Mouse (Mus musculus): ENCODE measurements around the gene E2f3. TPM values are rescaled to one million over a fixed set of nuclear protein-coding genes. Genes with fewer than 3 reads are reported as not detected.

E2f3 gene
- polyA plus RNA-seq (2014; fragmentation: Nextera tagmentation; extraction: Ambion mirVana): 19.0 and 19.6 TPM in 2 replicates

DNA sequence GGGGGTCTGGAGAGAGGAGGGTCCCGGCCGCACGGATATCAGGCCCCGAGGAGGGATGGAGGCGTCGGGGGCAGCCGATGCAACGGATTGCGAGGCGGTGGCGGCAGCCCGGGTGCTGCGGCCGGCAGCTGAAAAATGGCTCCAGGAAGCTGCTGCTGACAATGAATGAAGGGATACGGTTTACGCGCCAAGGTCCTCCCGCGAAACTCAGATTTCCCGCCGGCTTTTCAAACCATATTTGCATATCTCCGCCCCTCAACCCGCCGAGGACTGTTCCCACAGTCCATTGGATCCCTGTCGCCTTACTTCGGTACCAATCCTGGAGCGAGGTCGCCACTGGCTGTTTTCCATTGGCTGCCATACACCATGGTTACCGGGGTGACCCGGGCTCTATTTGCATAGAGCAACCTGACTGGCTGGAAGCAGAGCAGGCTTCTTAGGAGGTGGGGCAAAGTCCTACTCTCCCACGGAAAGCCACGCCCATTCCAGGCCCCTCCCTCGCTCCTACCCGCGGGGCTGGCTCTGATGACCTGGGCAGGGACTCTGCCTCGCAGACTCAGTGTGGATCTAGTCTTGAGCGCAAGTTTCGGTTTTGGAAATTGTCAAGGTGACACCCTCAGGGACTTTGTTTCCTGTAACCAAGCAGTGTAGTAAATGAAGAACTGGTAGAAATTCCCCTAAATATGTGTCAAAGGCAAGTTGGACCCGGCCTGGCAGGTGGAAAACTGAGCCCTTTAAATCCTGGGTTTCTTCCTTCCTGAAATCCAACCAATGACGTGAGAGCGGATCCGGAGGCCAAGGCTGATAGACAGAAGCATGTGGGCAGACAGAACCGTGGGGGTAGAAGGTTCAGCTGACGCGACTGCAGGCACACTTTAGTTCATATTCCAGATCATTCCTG is at the start of gene E2f3:
TSS of gene E2f3 (minus strand) at position 209 of the 901 bp plus-strand sequence.
- peak; percentile 98 for ATAC-seq (replicated peaks; ENCODE audit: insufficient number of reproducible peaks, low FRiP score, low TSS enrichment, low read depth)
- H3K4me2 ChIP-seq (ENCODE audit: low read depth, low read length): peak within 1 kb of the TSS; percentile 53
- H3K9me3 ChIP-seq (replicated peaks; ENCODE audit: control insufficient read depth, low read length): no peaks in the 10 kb centered on the region
- under 1% methylated on average over 45 of the region's 45 CpGs for WGBS
- peak within 1 kb of the TSS; percentile 100 for H3K9ac ChIP-seq (replicated peaks; ENCODE audit: low read length)
- peak within 1 kb of the TSS; percentile 88 for H3K4me3 ChIP-seq (ENCODE audit: low read depth, low read length)
- H3K4me1 ChIP-seq (ENCODE audit: control insufficient read depth, insufficient read depth, low read length): no peaks in the 10 kb centered on the region
- H3K36me3 ChIP-seq (replicated peaks; ENCODE audit: control insufficient read depth, insufficient read depth, low read depth, low read length): no peaks in the 10 kb centered on the region
- peak; percentile 99 for DNase-seq (ENCODE audit: low spot score)
- no peaks in the 10 kb centered on the region for H3K27me3 ChIP-seq (ENCODE audit: control insufficient read depth, insufficient read depth, low read length)
- H3K27ac ChIP-seq (replicated peaks; ENCODE audit: low read depth, low read length): peak within 1 kb of the TSS; percentile 96

DNA sequence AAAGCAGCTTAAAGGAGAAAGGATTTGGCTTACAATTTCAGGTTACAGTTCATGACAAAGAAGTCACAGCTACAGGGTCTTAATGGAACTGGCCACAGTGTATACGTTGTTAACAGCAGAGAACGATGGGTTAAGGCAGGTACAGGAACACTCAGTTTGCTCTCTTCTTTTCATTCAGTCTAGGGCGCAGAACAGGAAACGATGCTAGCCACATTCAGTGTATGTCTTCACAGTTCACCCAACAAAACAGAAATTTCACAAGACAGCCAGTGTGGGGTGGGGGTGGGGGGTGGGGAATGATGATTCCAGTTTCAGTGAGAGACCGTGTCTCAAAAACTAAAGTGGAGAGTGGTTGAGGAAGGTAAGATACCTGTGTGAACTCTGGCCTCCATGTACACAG is 48.7 kb upstream of the E2f3 start:
- Histone ChIP-seq H3K36me3 (replicated peaks; ENCODE audit: control insufficient read depth, insufficient read depth, low read depth, low read length) (no peaks in the 10 kb centered on the region), H3K9ac (replicated peaks; ENCODE audit: low read length) (no peak overlapping the region), H3K4me3 (ENCODE audit: low read depth, low read length) (no peak overlapping the region), H3K4me1 (ENCODE audit: control insufficient read depth, insufficient read depth, low read length) (no peaks in the 10 kb centered on the region), H3K27ac (replicated peaks; ENCODE audit: low read depth, low read length) (no peak overlapping the region), H3K4me2 (ENCODE audit: low read depth, low read length) (no peak overlapping the region), H3K9me3 (replicated peaks; ENCODE audit: control insufficient read depth, low read length) (no peaks in the 10 kb centered on the region), H3K27me3 (ENCODE audit: control insufficient read depth, insufficient read depth, low read length) (no peaks in the 10 kb centered on the region)
- WGBS: 90% methylated on average over 5 of the region's 5 CpGs
- ATAC-seq (replicated peaks; ENCODE audit: insufficient number of reproducible peaks, low FRiP score, low TSS enrichment, low read depth) (no peak), DNase-seq (ENCODE audit: low spot score) (no peak)

DNA sequence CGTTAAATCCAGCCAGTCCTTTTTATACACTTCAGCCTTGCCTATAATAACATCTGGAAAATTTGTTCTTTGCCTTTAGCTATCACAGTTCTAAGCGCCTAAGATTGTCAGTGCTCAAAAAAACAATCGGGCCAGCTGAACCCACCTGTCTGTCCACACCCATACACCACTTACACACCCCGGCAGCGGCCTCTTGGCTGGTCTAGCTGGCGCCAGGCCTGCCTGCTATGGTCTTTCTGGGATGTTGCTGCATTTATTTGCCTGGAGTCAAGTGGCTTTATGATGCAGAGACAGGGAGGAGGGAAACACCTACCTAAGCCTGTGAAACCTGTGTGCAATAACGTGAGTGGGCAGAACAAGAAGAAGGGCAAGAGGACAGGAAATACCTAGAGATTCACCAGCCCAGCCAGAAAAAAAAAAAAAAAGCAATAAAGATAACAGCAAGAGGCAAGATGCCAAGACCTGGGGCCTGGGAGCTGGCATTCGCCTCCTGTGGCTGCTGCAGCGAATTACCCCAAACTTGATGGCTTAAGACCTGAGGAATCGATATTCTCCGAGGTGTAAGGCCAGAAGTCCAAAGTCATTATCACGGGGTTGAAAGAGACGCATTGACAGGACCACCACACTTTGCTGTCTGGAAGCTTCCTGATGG is 45.9 kb upstream of the E2f3 start:
- ATAC-seq (replicated peaks; ENCODE audit: insufficient number of reproducible peaks, low FRiP score, low TSS enrichment, low read depth): no peak
- no peaks in the 10 kb centered on the region for H3K36me3 ChIP-seq (replicated peaks; ENCODE audit: control insufficient read depth, insufficient read depth, low read depth, low read length)
- H3K9ac ChIP-seq (replicated peaks; ENCODE audit: low read length): no peak overlapping the region
- H3K4me2 ChIP-seq (ENCODE audit: low read depth, low read length): no peak overlapping the region
- no peak overlapping the region for H3K27ac ChIP-seq (replicated peaks; ENCODE audit: low read depth, low read length)
- no peaks in the 10 kb centered on the region for H3K27me3 ChIP-seq (ENCODE audit: control insufficient read depth, insufficient read depth, low read length)
- DNase-seq (ENCODE audit: low spot score): no peak
- 85% methylated on average over 13 of the region's 13 CpGs for WGBS
- no peak overlapping the region for H3K4me3 ChIP-seq (ENCODE audit: low read depth, low read length)
- H3K4me1 ChIP-seq (ENCODE audit: control insufficient read depth, insufficient read depth, low read length): no peaks in the 10 kb centered on the region
- no peaks in the 10 kb centered on the region for H3K9me3 ChIP-seq (replicated peaks; ENCODE audit: control insufficient read depth, low read length)

DNA sequence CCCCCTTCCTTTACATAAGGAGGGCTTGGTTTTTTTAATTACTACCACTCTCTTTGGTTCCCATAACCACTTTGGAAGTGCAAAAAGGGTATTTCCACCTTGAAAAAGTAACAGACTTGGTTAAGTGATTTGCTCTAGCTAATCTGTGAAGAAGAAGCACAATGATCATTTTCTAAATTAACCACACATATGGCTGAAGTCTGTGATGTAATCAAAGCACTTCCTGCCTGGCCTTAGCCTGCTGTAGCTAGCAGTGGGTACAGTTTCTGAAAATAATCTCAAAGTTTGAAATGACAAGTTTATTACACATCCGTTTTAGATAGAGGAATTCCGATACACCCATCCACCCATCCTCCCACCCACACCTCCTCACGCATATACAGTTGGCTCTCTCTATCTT is 42.0 kb upstream of the E2f3 start:
- Histone ChIP-seq H3K4me1 (ENCODE audit: control insufficient read depth, insufficient read depth, low read length) (no peaks in the 10 kb centered on the region), H3K27me3 (ENCODE audit: control insufficient read depth, insufficient read depth, low read length) (no peaks in the 10 kb centered on the region), H3K36me3 (replicated peaks; ENCODE audit: control insufficient read depth, insufficient read depth, low read depth, low read length) (no peaks in the 10 kb centered on the region), H3K9me3 (replicated peaks; ENCODE audit: control insufficient read depth, low read length) (no peaks in the 10 kb centered on the region), H3K9ac (replicated peaks; ENCODE audit: low read length) (no peak overlapping the region), H3K27ac (replicated peaks; ENCODE audit: low read depth, low read length) (no peak overlapping the region), H3K4me3 (ENCODE audit: low read depth, low read length) (no peak overlapping the region), H3K4me2 (ENCODE audit: low read depth, low read length) (no peak overlapping the region)
- ATAC-seq (replicated peaks; ENCODE audit: insufficient number of reproducible peaks, low FRiP score, low TSS enrichment, low read depth) (no peak), DNase-seq (ENCODE audit: low spot score) (no peak)
- 83% methylated on average over 3 of the region's 3 CpGs for WGBS

DNA sequence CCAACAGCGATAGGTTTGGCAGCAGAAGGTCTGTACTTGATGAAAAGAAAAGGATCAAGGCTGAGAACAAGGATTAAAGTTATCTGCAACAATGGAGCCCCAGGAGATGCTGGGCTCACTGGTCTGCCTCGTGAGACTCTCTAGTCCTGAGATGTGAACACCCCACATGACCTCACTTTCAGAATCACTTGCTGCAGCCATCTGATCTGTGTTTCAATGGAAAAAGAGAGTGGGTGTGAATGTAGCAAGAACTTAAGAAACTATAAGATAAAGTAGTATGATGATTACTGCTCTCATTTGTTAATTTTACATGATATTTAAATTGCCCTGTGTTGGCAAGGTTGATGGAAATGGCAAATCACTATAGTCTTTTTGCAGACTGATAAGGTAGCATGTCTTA is 36.6 kb upstream of the E2f3 start:
- no peaks in the 10 kb centered on the region for H3K9me3 ChIP-seq (replicated peaks; ENCODE audit: control insufficient read depth, low read length)
- no peak for ATAC-seq (replicated peaks; ENCODE audit: insufficient number of reproducible peaks, low FRiP score, low TSS enrichment, low read depth)
- no peak overlapping the region for H3K9ac ChIP-seq (replicated peaks; ENCODE audit: low read length)
- no peak for DNase-seq (ENCODE audit: low spot score)
- H3K4me2 ChIP-seq (ENCODE audit: low read depth, low read length): no peak overlapping the region
- no peak overlapping the region for H3K4me3 ChIP-seq (ENCODE audit: low read depth, low read length)
- no peaks in the 10 kb centered on the region for H3K36me3 ChIP-seq (replicated peaks; ENCODE audit: control insufficient read depth, insufficient read depth, low read depth, low read length)
- no peaks in the 10 kb centered on the region for H3K4me1 ChIP-seq (ENCODE audit: control insufficient read depth, insufficient read depth, low read length)
- H3K27ac ChIP-seq (replicated peaks; ENCODE audit: low read depth, low read length): no peak overlapping the region
- no peaks in the 10 kb centered on the region for H3K27me3 ChIP-seq (ENCODE audit: control insufficient read depth, insufficient read depth, low read length)
- 77% methylated on average over 2 of the region's 2 CpGs for WGBS

DNA sequence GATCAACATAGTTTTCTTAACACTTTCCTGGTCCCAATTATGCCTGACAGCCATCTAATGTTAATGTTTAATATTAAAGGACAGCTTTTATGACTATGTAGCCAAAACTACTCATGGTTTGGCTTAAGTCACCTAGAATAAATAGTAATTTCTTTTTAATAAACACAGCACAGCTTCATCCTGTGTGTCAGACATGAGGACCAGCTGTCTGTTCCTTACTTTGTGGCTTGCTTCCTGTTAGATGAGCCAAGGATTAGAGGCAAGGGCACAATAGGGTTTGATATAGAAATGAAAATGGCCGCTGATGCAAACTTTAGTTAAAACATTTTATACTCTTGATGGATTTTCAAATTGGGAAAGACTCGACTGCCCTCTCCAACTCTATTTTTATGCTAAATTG is 32.7 kb upstream of the E2f3 start:
- Histone ChIP-seq H3K36me3 (replicated peaks; ENCODE audit: control insufficient read depth, insufficient read depth, low read depth, low read length) (no peaks in the 10 kb centered on the region), H3K4me2 (ENCODE audit: low read depth, low read length) (no peak overlapping the region), H3K27ac (replicated peaks; ENCODE audit: low read depth, low read length) (no peak overlapping the region), H3K27me3 (ENCODE audit: control insufficient read depth, insufficient read depth, low read length) (no peaks in the 10 kb centered on the region), H3K4me3 (ENCODE audit: low read depth, low read length) (no peak overlapping the region), H3K4me1 (ENCODE audit: control insufficient read depth, insufficient read depth, low read length) (no peaks in the 10 kb centered on the region), H3K9me3 (replicated peaks; ENCODE audit: control insufficient read depth, low read length) (no peaks in the 10 kb centered on the region), H3K9ac (replicated peaks; ENCODE audit: low read length) (no peak overlapping the region)
- WGBS: 81% methylated on average over 2 of the region's 2 CpGs
- no peak for DNase-seq (ENCODE audit: low spot score)
- no peak for ATAC-seq (replicated peaks; ENCODE audit: insufficient number of reproducible peaks, low FRiP score, low TSS enrichment, low read depth)

DNA sequence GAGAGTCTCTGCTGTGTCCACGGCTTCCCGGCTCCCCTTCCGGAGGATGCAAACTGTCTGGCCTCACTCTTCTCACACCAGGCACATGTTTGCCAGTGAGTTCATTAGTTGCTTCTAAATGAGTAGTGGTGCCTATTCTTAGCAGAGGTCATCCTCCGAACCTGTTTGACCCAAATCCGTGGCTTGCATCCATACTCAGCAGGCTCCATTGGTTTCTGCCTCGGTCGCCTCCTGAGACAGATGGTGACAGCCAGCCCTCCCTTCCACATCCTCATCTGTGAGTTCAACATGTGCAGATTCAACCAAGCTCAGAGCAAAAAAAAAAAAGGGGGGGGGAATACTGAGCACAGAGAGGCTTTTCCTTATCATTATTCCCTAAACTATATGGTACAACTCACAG is 31.7 kb upstream of the E2f3 start:
- DNase-seq (ENCODE audit: low spot score): no peak
- H3K9ac ChIP-seq (replicated peaks; ENCODE audit: low read length): no peak overlapping the region
- H3K4me2 ChIP-seq (ENCODE audit: low read depth, low read length): no peak overlapping the region
- WGBS: 91% methylated on average over 7 of the region's 7 CpGs
- H3K27ac ChIP-seq (replicated peaks; ENCODE audit: low read depth, low read length): no peak overlapping the region
- no peak for ATAC-seq (replicated peaks; ENCODE audit: insufficient number of reproducible peaks, low FRiP score, low TSS enrichment, low read depth)
- no peaks in the 10 kb centered on the region for H3K36me3 ChIP-seq (replicated peaks; ENCODE audit: control insufficient read depth, insufficient read depth, low read depth, low read length)
- no peaks in the 10 kb centered on the region for H3K27me3 ChIP-seq (ENCODE audit: control insufficient read depth, insufficient read depth, low read length)
- no peaks in the 10 kb centered on the region for H3K9me3 ChIP-seq (replicated peaks; ENCODE audit: control insufficient read depth, low read length)
- no peak overlapping the region for H3K4me3 ChIP-seq (ENCODE audit: low read depth, low read length)
- H3K4me1 ChIP-seq (ENCODE audit: control insufficient read depth, insufficient read depth, low read length): no peaks in the 10 kb centered on the region

DNA sequence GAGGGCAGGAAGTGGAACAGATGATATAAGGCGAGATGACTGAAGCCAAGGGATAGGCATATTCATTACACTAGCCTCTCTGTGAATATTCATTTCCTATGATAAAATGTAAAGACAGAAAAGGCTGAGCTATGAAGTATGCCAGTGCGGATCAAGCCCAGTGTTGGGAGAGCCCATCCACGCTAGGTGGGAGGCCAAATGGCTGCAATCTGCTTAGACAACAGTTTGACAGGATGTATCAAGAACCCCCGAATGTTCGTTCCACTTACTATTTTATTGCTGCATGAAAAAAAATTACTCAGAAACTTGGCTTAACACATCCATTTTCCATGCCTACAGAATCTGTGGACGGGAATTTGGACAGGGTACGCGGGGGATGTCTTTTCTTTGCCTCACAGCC is 28.7 kb upstream of the E2f3 start:
- Histone ChIP-seq H3K4me1 (ENCODE audit: control insufficient read depth, insufficient read depth, low read length) (no peaks in the 10 kb centered on the region), H3K4me2 (ENCODE audit: low read depth, low read length) (no peak overlapping the region), H3K27ac (replicated peaks; ENCODE audit: low read depth, low read length) (no peak overlapping the region), H3K9me3 (replicated peaks; ENCODE audit: control insufficient read depth, low read length) (no peaks in the 10 kb centered on the region), H3K4me3 (ENCODE audit: low read depth, low read length) (no peak overlapping the region), H3K27me3 (ENCODE audit: control insufficient read depth, insufficient read depth, low read length) (no peaks in the 10 kb centered on the region), H3K9ac (replicated peaks; ENCODE audit: low read length) (no peak overlapping the region), H3K36me3 (replicated peaks; ENCODE audit: control insufficient read depth, insufficient read depth, low read depth, low read length) (no peaks in the 10 kb centered on the region)
- no peak for DNase-seq (ENCODE audit: low spot score)
- ATAC-seq (replicated peaks; ENCODE audit: insufficient number of reproducible peaks, low FRiP score, low TSS enrichment, low read depth): no peak
- 89% methylated on average over 8 of the region's 8 CpGs for WGBS

Measured in embryonic facial prominence, embryonic 11.5 days (tissue).